Mouse (Mus musculus) midbrain, embryonic 14.5 days (tissue): ENCODE results near the gene Ddit4. TPM values are rescaled to one million over a fixed set of nuclear protein-coding genes. Genes with fewer than 3 reads are reported as not detected.

Source experiments
- ATAC-seq: fragments of 200-750 bp; cut with Nextera tagmentation; 2 replicates; pipeline ENCODE4 v1.8.0; 2017; ENCODE audit warnings: moderate number of reproducible peaks, moderate library complexity; ENCODE audit not compliant: low FRiP score, low TSS enrichment
- DNase-seq: peaks from one replicate; pipeline ENCODE4 v3.0.0-alpha.2; 2015
- H3K27ac ChIP-seq: fragments of 300-500 bp; sonication (generic); replicated peaks from 2 replicates; pipeline ENCODE4 v1.5.1; 2014; ENCODE audit warnings: mild to moderate bottlenecking, low read depth, low read length, moderate library complexity
- H3K27me3 ChIP-seq: fragments of 300-500 bp; sonication (generic); 2 replicates; pipeline ENCODE4 v1.6.1; 2014; ENCODE audit warnings: low read length, control low read depth, mixed read lengths; ENCODE audit not compliant: control insufficient read depth, insufficient read depth
- H3K36me3 ChIP-seq: fragments of 300-500 bp; sonication (generic); 2 replicates; pipeline ENCODE4 v1.6.1; 2014; ENCODE audit warnings: low read length, control low read depth; ENCODE audit not compliant: control insufficient read depth, insufficient read depth
- H3K4me1 ChIP-seq: fragments of 300-500 bp; sonication (generic); 2 replicates; pipeline ENCODE4 v1.6.1; 2014; ENCODE audit warnings: mild to moderate bottlenecking, antibody characterized with exemption, low read length, control low read depth; ENCODE audit not compliant: control insufficient read depth, insufficient read depth
- H3K4me2 ChIP-seq: fragments of 300-500 bp; sonication (generic); 2 replicates; pipeline ENCODE4 v1.6.1; 2014; ENCODE audit warnings: mild to moderate bottlenecking, low read length, moderate library complexity
- H3K4me3 ChIP-seq: fragments of 300-500 bp; sonication (generic); replicated peaks from 2 replicates; pipeline ENCODE4 v1.5.1; 2014; ENCODE audit warnings: low read depth, low read length
- H3K9ac ChIP-seq: fragments of 300-500 bp; sonication (generic); replicated peaks from 2 replicates; pipeline ENCODE4 v1.6.1; 2014; ENCODE audit warnings: mild to moderate bottlenecking, low read length, moderate library complexity
- H3K9me3 ChIP-seq: fragments of 300-500 bp; sonication (generic); 2 replicates; pipeline ENCODE4 v1.6.1; 2016; ENCODE audit warnings: low read length, control low read depth, mixed read lengths; ENCODE audit not compliant: control insufficient read depth
- WGBS: fragments of 180-500 bp; shearing (Covaris S2); extraction: QIAGEN DNeasy Blood & Tissue Kit; methylation state at CpG from one replicate; pipeline ENCODE4 v1.1.7; 2014; 5-methylcytosine and 5-hydroxymethylcytosine counted together
- polyA plus RNA-seq: library from polyadenylated mRNA; unstranded; fragments of >200 nt; fragmentation: Nextera tagmentation; extraction: Ambion mirVana; gene quantifications from 2 replicates; pipeline ENCODE4 v1.2.1, GENCODE M21; 2014

Gene Ddit4
- polyA plus RNA-seq, 1 experiment from 2014 or later: 6.2 TPM

DNA sequence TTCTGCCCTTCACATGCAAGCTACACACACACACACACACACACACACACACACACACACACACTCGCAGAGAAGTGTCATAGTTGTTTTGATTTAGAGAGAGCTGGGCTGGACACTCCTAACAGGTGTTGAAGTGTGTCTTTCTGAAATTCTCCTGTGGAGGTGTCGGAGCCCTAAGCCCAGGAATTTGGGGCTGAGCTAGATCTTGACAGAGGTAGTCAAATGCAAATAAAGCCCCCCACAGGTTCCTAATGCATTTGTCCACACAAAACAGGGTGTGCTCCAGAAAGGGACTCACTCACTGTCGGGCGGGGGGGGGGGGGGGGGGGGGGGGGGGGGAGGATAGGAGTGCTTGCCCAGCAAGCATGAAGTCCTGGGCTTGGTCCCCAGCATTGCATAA is 25.5 kb upstream of the Ddit4 start:
- WGBS: 33% methylated on average over 3 of the region's 4 CpGs
- Histone ChIP-seq H3K4me3 (no peak overlapping the region), H3K27me3 (no peaks in the 10 kb centered on the region), H3K9ac (no peak overlapping the region), H3K4me1 (peaks cover 22% of the 10 kb centered on the region), H3K4me2 (no peak overlapping the region), H3K9me3 (no peaks in the 10 kb centered on the region), H3K36me3 (no peaks in the 10 kb centered on the region), H3K27ac (no peak overlapping the region)
- DNase-seq: no peak
- no peak for ATAC-seq

DNA sequence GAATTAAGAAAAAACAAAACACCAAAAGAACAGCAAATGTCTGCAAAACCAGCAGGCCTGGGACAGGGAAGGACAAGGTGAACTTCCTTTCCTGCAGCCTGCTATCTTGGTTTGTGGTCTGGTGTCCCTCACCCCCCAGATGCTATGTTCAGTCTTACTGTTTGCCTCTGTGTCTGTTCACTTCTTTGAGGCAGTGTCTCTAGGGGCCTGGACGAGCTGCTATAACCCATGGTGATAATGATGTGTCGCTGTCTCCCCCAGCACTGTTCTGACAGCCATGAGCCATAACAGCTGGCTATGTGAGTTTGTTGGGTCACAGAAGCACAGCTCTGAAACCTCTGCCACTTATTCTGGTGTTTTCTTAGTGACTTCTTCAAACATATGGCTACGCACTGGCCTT is 23.2 kb upstream of the Ddit4 start:
- Histone ChIP-seq H3K4me3 (no peak overlapping the region), H3K4me2 (no peak overlapping the region), H3K9ac (no peak overlapping the region), H3K9me3 (no peaks in the 10 kb centered on the region), H3K27ac (no peak overlapping the region), H3K4me1 (peaks cover 29% of the 10 kb centered on the region), H3K27me3 (no peaks in the 10 kb centered on the region), H3K36me3 (no peaks in the 10 kb centered on the region)
- ATAC-seq: no peak
- DNase-seq: no peak
- 60% methylated on average over 3 of the region's 3 CpGs for WGBS

DNA sequence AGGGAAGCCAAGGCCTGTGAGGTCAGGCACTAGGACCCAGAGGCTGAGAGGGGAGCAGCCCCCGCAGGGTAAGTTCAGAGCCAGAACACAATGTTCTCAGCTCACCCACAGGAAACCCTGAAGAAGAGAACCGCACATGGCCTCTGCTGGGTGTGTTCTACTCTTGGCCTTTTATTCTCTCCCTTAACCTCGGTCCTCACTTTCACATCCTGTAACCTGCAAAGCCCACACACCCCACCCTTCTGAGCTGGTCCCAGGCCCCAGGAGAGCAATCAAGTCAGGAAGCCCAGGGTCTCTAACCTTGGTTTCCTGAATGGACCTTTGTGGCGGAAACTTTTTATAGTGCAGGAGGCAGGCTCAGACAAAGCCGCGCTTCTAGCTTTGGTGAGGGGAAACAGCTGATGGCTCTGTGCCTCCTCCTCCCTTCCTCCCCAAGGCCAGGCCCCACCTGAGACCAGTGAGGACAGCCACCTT is 22.6 kb upstream of the Ddit4 start:
- H3K4me2 ChIP-seq: no peak overlapping the region
- DNase-seq (peak; percentile 46), ATAC-seq (no peak)
- H3K4me1 ChIP-seq: peaks cover 28% of the 10 kb centered on the region
- no peaks in the 10 kb centered on the region for H3K27me3 ChIP-seq
- H3K36me3 ChIP-seq: no peaks in the 10 kb centered on the region
- H3K27ac ChIP-seq: 0 out of 2 replicates have a peak overlapping the region, but pooled peaks have one; percentile 20
- no peaks in the 10 kb centered on the region for H3K9me3 ChIP-seq
- no peak overlapping the region; the same call in 1 of the 2 replicates for H3K9ac ChIP-seq
- H3K4me3 ChIP-seq: no peak overlapping the region
- WGBS: 19% methylated on average over 6 of the region's 6 CpGs

DNA sequence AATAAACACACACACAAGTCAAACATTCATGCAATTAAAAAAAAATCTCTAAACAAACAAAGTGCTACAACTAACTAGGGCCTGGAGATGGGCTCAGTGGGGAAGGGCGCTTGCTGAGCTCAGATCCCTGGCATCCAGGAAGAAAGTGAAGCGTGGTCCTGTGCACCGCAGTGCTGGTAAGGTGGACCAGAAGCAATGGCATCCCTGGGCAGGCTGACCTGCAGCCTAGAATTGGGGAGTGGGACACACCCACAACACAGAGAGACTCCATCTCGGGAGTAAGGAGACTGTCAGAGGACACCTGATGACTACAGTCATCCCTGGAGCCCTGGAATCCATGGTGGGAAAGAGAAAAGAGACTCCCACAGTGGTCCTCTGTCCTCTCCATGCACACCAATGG is 21.8 kb upstream of the Ddit4 start:
- H3K36me3 ChIP-seq: no peaks in the 10 kb centered on the region
- H3K4me3 ChIP-seq: no peak overlapping the region
- no peak overlapping the region for H3K27ac ChIP-seq
- DNase-seq: no peak
- H3K27me3 ChIP-seq: no peaks in the 10 kb centered on the region
- no peak overlapping the region for H3K4me2 ChIP-seq
- H3K9ac ChIP-seq: 0 out of 2 replicates have a peak overlapping the region, but pooled peaks have one; percentile 12
- peaks cover 22% of the 10 kb centered on the region for H3K4me1 ChIP-seq
- 88% methylated on average over 4 of the region's 4 CpGs for WGBS
- H3K9me3 ChIP-seq: no peaks in the 10 kb centered on the region
- no peak for ATAC-seq

DNA sequence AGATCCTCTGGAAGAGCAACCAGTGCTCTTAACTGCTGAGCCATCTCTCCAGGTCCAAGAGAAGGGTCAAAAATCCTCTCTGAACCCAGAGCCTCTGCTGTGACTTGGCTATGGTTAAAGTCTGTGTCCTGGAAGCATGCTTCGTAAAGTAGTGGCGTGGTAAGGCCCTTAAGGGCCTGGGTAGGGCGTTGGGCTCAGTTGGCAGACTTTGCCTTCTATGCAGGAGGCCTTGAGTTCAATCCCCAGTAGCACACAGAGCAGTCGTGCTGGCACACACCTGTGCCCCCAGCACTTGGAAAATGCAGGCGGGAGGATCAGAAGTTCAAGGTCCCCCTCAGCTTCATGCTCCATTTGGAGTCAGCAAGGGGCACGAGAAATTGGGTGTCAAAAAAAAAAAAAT is 21.4 kb upstream of the Ddit4 start:
- no peak for DNase-seq
- H3K36me3 ChIP-seq: no peaks in the 10 kb centered on the region
- no peaks in the 10 kb centered on the region for H3K27me3 ChIP-seq
- no peak overlapping the region for H3K9ac ChIP-seq
- 83% methylated on average over 6 of the region's 6 CpGs for WGBS
- no peaks in the 10 kb centered on the region for H3K9me3 ChIP-seq
- no peak for ATAC-seq
- H3K27ac ChIP-seq: no peak overlapping the region
- H3K4me1 ChIP-seq: peaks cover 19% of the 10 kb centered on the region
- H3K4me2 ChIP-seq: no peak overlapping the region
- no peak overlapping the region for H3K4me3 ChIP-seq

DNA sequence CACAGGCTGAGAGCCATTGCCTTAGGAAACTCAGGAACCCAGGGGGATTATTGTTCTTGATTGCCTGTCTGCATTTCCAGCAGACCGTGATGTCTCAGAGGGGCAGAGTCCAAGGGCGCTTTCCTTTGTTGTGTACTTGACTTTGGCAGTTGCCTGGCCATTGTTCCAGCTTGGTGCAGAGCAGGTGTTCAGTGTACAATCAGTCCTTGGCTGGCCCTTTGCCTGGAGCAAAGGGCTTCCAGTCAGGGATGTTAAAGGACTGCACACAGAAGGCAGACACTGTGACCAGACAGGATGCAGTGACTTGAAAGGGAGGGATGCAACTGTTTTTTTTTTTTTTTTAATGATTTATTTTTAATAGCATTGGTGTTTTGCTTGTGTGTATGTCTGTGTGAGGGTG is 20.9 kb upstream of the Ddit4 start:
- 34% methylated on average over 2 of the region's 2 CpGs for WGBS
- Histone ChIP-seq H3K4me3 (no peak overlapping the region), H3K27me3 (no peaks in the 10 kb centered on the region), H3K4me2 (no peak overlapping the region), H3K9me3 (no peaks in the 10 kb centered on the region), H3K4me1 (peaks cover 19% of the 10 kb centered on the region), H3K9ac (no peak overlapping the region), H3K36me3 (no peaks in the 10 kb centered on the region), H3K27ac (no peak overlapping the region)
- ATAC-seq: no peak
- DNase-seq: no peak

DNA sequence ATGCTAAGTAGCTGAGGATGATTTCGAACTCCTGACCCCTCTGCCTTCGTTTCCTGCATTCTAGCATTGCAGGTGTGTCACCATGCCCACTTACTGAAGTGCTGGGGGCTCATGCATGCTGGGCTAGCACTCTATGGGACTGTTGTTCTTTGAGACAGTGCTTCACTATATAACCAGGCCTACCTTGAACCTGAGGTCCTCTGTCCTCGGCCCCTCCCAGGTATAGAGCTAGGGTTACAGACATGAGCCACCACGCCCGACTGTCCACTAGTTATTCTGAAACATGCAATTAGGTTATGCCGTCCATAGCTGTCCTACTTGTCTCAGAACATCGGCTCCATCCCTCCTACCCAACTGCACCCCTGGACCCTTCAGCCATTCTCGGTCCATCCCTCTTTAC is 20.2 kb upstream of the Ddit4 start:
- Histone ChIP-seq H3K4me3 (no peak overlapping the region), H3K9me3 (no peaks in the 10 kb centered on the region), H3K4me1 (peaks cover 19% of the 10 kb centered on the region), H3K27ac (no peak overlapping the region), H3K4me2 (no peak overlapping the region), H3K9ac (no peak overlapping the region), H3K27me3 (no peaks in the 10 kb centered on the region), H3K36me3 (no peaks in the 10 kb centered on the region)
- 93% methylated on average over 8 of the region's 8 CpGs for WGBS
- ATAC-seq (no peak), DNase-seq (no peak)

DNA sequence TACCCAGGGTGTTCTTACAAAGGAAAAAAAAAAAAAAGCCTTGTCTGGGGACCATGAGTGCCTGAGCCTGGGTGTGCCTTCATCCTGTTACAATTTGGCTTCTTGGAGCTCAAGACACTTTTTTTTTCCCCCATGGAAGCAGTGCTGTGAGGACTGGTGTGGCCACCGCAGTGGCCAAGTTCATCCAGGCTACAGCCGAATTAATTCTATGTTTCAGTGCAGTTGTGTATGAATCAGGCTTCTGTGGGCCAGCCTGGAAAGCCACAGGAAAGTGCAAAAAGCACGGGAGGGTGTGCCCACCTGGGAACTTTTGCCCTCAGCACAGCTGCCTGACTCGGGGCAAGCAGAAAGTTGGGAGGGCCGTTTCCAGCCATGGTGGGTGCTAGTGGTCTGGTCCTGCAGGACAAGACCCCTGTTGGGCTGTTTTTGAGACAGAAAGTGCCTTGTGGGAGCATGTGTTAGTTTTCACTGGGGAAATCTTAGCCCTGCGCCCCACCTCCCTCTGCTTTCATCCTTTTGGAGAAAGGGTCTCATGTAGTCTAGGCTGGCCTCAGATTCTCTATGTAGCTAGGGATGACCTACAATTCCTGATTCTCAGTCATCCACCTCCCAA is 18.9 kb upstream of the Ddit4 start:
- H3K4me1 ChIP-seq: peaks cover 19% of the 10 kb centered on the region
- DNase-seq: no peak
- peak overlapping the region; percentile 55 for H3K4me3 ChIP-seq
- no peaks in the 10 kb centered on the region for H3K9me3 ChIP-seq
- ATAC-seq: no peak
- WGBS: 30% methylated on average over 6 of the region's 6 CpGs
- H3K4me2 ChIP-seq: peak overlapping the region; percentile 74
- peak overlapping the region; percentile 96 for H3K9ac ChIP-seq
- H3K36me3 ChIP-seq: no peaks in the 10 kb centered on the region
- H3K27me3 ChIP-seq: no peaks in the 10 kb centered on the region
- H3K27ac ChIP-seq: peak overlapping the region; percentile 96

DNA sequence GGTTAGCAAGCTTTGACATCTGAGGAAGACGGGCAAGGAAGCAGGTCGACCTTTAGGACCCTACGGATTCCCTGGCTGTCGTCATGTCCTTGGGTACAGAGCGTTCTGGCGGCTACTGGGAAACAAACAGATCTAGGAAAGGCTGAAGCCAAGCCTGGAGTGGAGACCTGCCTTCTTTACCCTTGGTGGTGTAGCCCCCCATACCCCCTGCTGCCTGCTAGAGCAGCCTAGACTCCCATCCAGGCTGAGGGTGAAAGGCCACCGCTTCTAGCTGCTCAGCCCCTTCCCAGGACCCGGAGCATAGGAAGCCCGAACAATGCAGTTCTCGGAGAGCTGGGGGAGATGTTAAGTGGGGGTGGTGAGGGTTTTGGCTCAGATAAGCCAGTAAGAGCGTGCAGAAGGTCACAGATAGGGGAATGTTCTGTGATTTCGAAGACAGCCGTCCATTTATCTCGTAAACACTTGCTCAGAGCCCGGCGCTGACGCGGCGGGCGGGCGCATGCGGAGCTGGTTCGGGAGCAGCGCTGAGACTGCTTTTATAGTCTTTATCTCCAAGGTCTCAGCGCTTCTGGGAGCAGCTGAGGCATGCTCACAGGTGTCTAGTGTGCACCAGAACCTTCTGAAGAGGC is 18.3 kb upstream of the Ddit4 start:
- WGBS: 1% methylated on average over 25 of the region's 25 CpGs

More for the DNA sequence above, 18.3 kb upstream of the Ddit4 start:
- H3K9me3 ChIP-seq: no peaks in the 10 kb centered on the region
- H3K27ac ChIP-seq: peak overlapping the region; percentile 96
- peaks cover 23% of the 10 kb centered on the region for H3K4me1 ChIP-seq
- peak overlapping the region; percentile 74 for H3K4me2 ChIP-seq
- ATAC-seq: peak; percentile 72
- DNase-seq: peak; percentile 85
- H3K36me3 ChIP-seq: no peaks in the 10 kb centered on the region
- peak overlapping the region; percentile 96 for H3K9ac ChIP-seq
- no peaks in the 10 kb centered on the region for H3K27me3 ChIP-seq
- peak overlapping the region; percentile 55 for H3K4me3 ChIP-seq
